In genomic region chr1:23202511-23203435, GRCm38 (mm10) we compare ENCODE assay signal across 9 mouse cellular contexts.
DNase-seq lines count a peak whose midpoint lies in the region; TF ChIP-seq lines count a peak whose summit lies in the region.
"Had no signal": no experiment of that assay in that cellular context is flagged by ENCODE, and none has a peak within 500 bp of the region (broad histone marks: within the 10 kb centered on the region; RNA-seq: fewer than 3 reads in every experiment).

No protein-coding gene starts in this region.

- no peak overlapping the region for H3K4me3 ChIP-seq in kidney, adult 2 months (ENCODE audit: insufficient read depth, low read depth, low read length)
- no peak overlapping the region for H3K4me3 ChIP-seq in heart, embryonic 10.5 days

- no peak for TF ChIP-seq POLR2A in kidney, adult 2 months (IDR thresholded peaks at IDR 0.05; ENCODE audit: low read depth, low read length)

- H3K9me3 ChIP-seq in heart, embryonic 10.5 days: no peaks in the 10 kb centered on the region

- H3K27me3 ChIP-seq in kidney, adult 2 months (replicated peaks; ENCODE audit: control insufficient read depth, insufficient read depth, low read length): no peaks in the 10 kb centered on the region
- no peaks in the 10 kb centered on the region for H3K27me3 ChIP-seq in heart, embryonic 10.5 days (ENCODE audit: insufficient read depth, poor library complexity, severe bottlenecking)

- TF ChIP-seq CTCF in kidney, adult 2 months (conservative IDR thresholded peaks at IDR 0.05; ENCODE audit: insufficient read depth, insufficient read length, low read depth, low read length): no peak

- peak overlapping the region; percentile 88 for H3K27ac ChIP-seq in kidney, adult 2 months (ENCODE audit: insufficient read depth, low read depth, low read length)
- peak overlapping the region; percentile 39; the same call in 1 of the 2 replicates for H3K27ac ChIP-seq in heart, embryonic 10.5 days
- H3K27ac ChIP-seq: macrophage had no signal

- peak; percentile 56 for DNase-seq in kidney, adult 2 months
- no peak for DNase-seq in kidney, postnatal 4 days
- DNase-seq in adipocyte (ENCODE audit: low spot score): peak; percentile 77
- no peak for DNase-seq in heart, embryonic 10.5 days (ENCODE audit: low spot score)
- DNase-seq in kidney, postnatal 14 days: peak; percentile 39
- no peak for DNase-seq in natural killer cell, adult 2 months (ENCODE audit: low spot score in 2 of 2)
- no peak for DNase-seq in spleen, postnatal 14 days (ENCODE audit: low spot score in 2 of 2)
- DNase-seq in spleen, postnatal 10 days (ENCODE audit: low spot score in 2 of 2): no peak

- H3K36me3 ChIP-seq in kidney, adult 2 months (ENCODE audit: control insufficient read depth, insufficient read depth, low read length): no peaks in the 10 kb centered on the region
- H3K36me3 ChIP-seq in heart, embryonic 10.5 days: no peaks in the 10 kb centered on the region

- WGBS in kidney, adult 2 months: 48% methylated on average over 5 of the region's 5 CpGs
- WGBS in heart, embryonic 10.5 days: 57% methylated on average over 5 of the region's 5 CpGs

- H3K4me1 ChIP-seq in kidney, adult 2 months (ENCODE audit: control insufficient read depth, insufficient read depth, low read length): peaks cover 2% of the 10 kb centered on the region; the same call in 1 of the 2 replicates
- H3K4me1 ChIP-seq in heart, embryonic 10.5 days: peaks cover 9% of the 10 kb centered on the region; the same call in 1 of the 2 replicates

Comparison
In these comparisons a context has a peak if more than half of its experiments do, and no peak if none do; other contexts are left out.
1. DNase-seq: peak in kidney, adult 2 months (single experiment), adipocyte (single experiment) and kidney, postnatal 14 days (single experiment); none in kidney, postnatal 4 days (0 of 2), heart, embryonic 10.5 days (single experiment), natural killer cell, adult 2 months (0 of 2), spleen, postnatal 14 days (0 of 2) and spleen, postnatal 10 days (0 of 2).